Mouse (Mus musculus): ENCODE measurements around the gene Tnfsfm13. TPM values are rescaled to one million over a fixed set of nuclear protein-coding genes. Genes with fewer than 3 reads are reported as not detected.

Tnfsfm13 gene
- total RNA-seq, 2 experiments from 2014 or later: 3.6 to 6.6 TPM

GRCm38 (mm10) chr11:69682840-69683533 lies 12.9 kb downstream of the Tnfsfm13 start:
- peak; percentile 34 for ATAC-seq (replicated peaks; ENCODE audit: poor library complexity, severe bottlenecking)

- ATAC-seq (replicated peaks; ENCODE audit: poor library complexity, severe bottlenecking): no peak
Measured at GRCm38 (mm10) chr11:69682209-69682839, 13.6 kb downstream of the Tnfsfm13 start.

GRCm38 (mm10) chr11:69681314-69682208 lies 14.3 kb downstream of the Tnfsfm13 start, which contains the start of gene Senp3:
Senp3 (minus strand) TSS chr11:69682084.
- ATAC-seq (replicated peaks; ENCODE audit: poor library complexity, severe bottlenecking): peak; percentile 81

GRCm38 (mm10) chr11:69680136-69680855 lies 15.6 kb downstream of the Tnfsfm13 start:
- ATAC-seq (replicated peaks; ENCODE audit: poor library complexity, severe bottlenecking): no peak

GRCm38 (mm10) chr11:69679144-69679543 lies 16.8 kb downstream of the Tnfsfm13 start:
- no peak for ATAC-seq (replicated peaks; ENCODE audit: poor library complexity, severe bottlenecking)

GRCm38 (mm10) chr11:69672211-69672706 lies 23.6 kb downstream of the Tnfsfm13 start, which contains the start of gene Eif4a1:
Eif4a1 (minus strand) TSS chr11:69672423.
- peak; percentile 77 for ATAC-seq (replicated peaks; ENCODE audit: poor library complexity, severe bottlenecking)

GRCm38 (mm10) chr11:69671726-69672124 lies 24.2 kb downstream of the Tnfsfm13 start:
- ATAC-seq (replicated peaks; ENCODE audit: poor library complexity, severe bottlenecking): peak; percentile 21; the same call in 1 of the 2 replicates

GRCm38 (mm10) chr11:69670786-69671725 lies 24.8 kb downstream of the Tnfsfm13 start:
- ATAC-seq (replicated peaks; ENCODE audit: poor library complexity, severe bottlenecking): peak; percentile 61

- ATAC-seq (replicated peaks; ENCODE audit: poor library complexity, severe bottlenecking): no peak
Measured at GRCm38 (mm10) chr11:69666665-69667005, 29.3 kb downstream of the Tnfsfm13 start.

- ATAC-seq (replicated peaks; ENCODE audit: poor library complexity, severe bottlenecking): peak; percentile 65
Measured at GRCm38 (mm10) chr11:69665961-69666664, 29.8 kb downstream of the Tnfsfm13 start, which contains the start of gene Cd68. Cd68 (minus strand) TSS chr11:69666153.

- ATAC-seq (replicated peaks; ENCODE audit: poor library complexity, severe bottlenecking): no peak
Measured at GRCm38 (mm10) chr11:69665457-69665960, 30.4 kb downstream of the Tnfsfm13 start.

GRCm38 (mm10) chr11:69664841-69665240 lies 31.1 kb downstream of the Tnfsfm13 start:
- no peak for ATAC-seq (replicated peaks; ENCODE audit: poor library complexity, severe bottlenecking)

GRCm38 (mm10) chr11:69663795-69664194 lies 32.1 kb downstream of the Tnfsfm13 start:
- ATAC-seq (replicated peaks; ENCODE audit: poor library complexity, severe bottlenecking): no peak

GRCm38 (mm10) chr11:69662967-69663671 lies 32.8 kb downstream of the Tnfsfm13 start:
- ATAC-seq (replicated peaks; ENCODE audit: poor library complexity, severe bottlenecking): no peak

- ATAC-seq (replicated peaks; ENCODE audit: poor library complexity, severe bottlenecking): peak; percentile 70
Measured at GRCm38 (mm10) chr11:69662213-69662966, 33.5 kb downstream of the Tnfsfm13 start, which contains the start of gene Mpdu1. Mpdu1 (minus strand) TSS chr11:69662642.

GRCm38 (mm10) chr11:69661221-69661881 lies 34.5 kb downstream of the Tnfsfm13 start:
- no peak for ATAC-seq (replicated peaks; ENCODE audit: poor library complexity, severe bottlenecking)

All from granulocyte monocyte progenitor cell, adult 5-6 weeks (primary cell).